Mouse (Mus musculus) liver, postnatal 0 days (tissue): ENCODE measurements around the gene Sapcd2.

Experiments
- CTCF ChIP-seq: sonication (generic); IDR thresholded peaks from 2 replicates; pipeline ENCODE4 v1.5.1; 2016; ENCODE audit warnings: antibody characterized with exemption, low read depth
- EP300 ChIP-seq: IDR thresholded peaks from 2 replicates; pipeline ENCODE4 v1.6.1; 2016; ENCODE audit warnings: antibody characterized with exemption, low read depth, mild to moderate bottlenecking

GRCm38 (mm10) chr2:25355419-25356066, 16.6 kb upstream of the Sapcd2 start:
- TF ChIP-seq EP300 (no peak), CTCF (no peak)
